Mouse (Mus musculus): ENCODE results near the gene Cd5. TPM values are rescaled to one million over a fixed set of nuclear protein-coding genes. Genes with fewer than 3 reads are reported as not detected.

The Cd5 gene
- polyA plus RNA-seq, 1 experiment, result 2.6 TPM

DNA sequence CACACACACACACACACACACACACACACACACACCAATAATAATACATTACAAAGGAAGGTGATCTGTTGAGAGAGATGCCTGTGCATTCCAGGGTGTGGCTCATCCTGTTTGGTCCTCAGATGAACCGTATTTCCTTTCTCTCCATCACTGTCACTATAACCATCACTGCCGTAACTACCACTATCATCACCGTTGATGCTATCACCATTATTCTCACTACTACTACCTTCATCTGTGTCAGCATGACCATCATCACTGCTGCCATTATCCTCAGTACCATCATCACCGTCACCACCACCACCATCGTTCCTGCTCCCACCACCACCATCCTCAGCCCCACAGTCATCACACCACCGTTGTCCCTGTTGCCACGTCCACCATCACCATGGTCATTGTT lies 6.8 kb downstream of the Cd5 start:
- WGBS, result 88% methylated on average over 7 of the region's 7 CpGs
- H3K4me1 ChIP-seq (ENCODE audit: control insufficient read depth, insufficient read depth, insufficient read length, low read length), result no peaks in the 10 kb centered on the region
- no peak overlapping the region for H3K27ac ChIP-seq (ENCODE audit: insufficient read depth, low read depth, low read length)
- no peak for TF ChIP-seq CTCF (IDR thresholded peaks at IDR 0.05; ENCODE audit: extremely low read depth, insufficient read length, insufficient replicate concordance, low read depth, low read length)
- TF ChIP-seq POLR2A (IDR thresholded peaks at IDR 0.05; ENCODE audit: low read depth, low read length), result no peak
- no peaks in the 10 kb centered on the region for H3K36me3 ChIP-seq (ENCODE audit: control insufficient read depth, insufficient read depth, low read length)
- H3K27me3 ChIP-seq (ENCODE audit: control insufficient read depth, insufficient read depth, low read length), result no peaks in the 10 kb centered on the region
- H3K4me3 ChIP-seq (ENCODE audit: low read depth, low read length), result no peak overlapping the region

GRCm38 (mm10) chr19:10730469-10730868 lies 8.3 kb downstream of the Cd5 start:
- Histone ChIP-seq H3K4me3 (ENCODE audit: low read depth, low read length) (no peak overlapping the region), H3K4me1 (ENCODE audit: control insufficient read depth, insufficient read depth, insufficient read length, low read length) (no peaks in the 10 kb centered on the region), H3K27me3 (ENCODE audit: control insufficient read depth, insufficient read depth, low read length) (no peaks in the 10 kb centered on the region), H3K36me3 (ENCODE audit: control insufficient read depth, insufficient read depth, low read length) (no peaks in the 10 kb centered on the region), H3K27ac (ENCODE audit: insufficient read depth, low read depth, low read length) (no peak overlapping the region)
- 53% methylated on average over 5 of the region's 5 CpGs for WGBS
- TF ChIP-seq CTCF (IDR thresholded peaks at IDR 0.05; ENCODE audit: extremely low read depth, insufficient read length, insufficient replicate concordance, low read depth, low read length) (no peak), POLR2A (IDR thresholded peaks at IDR 0.05; ENCODE audit: low read depth, low read length) (no peak)

GRCm38 (mm10) chr19:10729889-10730288 lies 8.9 kb downstream of the Cd5 start:
- no peak overlapping the region for H3K4me3 ChIP-seq (ENCODE audit: low read depth, low read length)
- H3K27ac ChIP-seq (ENCODE audit: insufficient read depth, low read depth, low read length), result no peak overlapping the region
- TF ChIP-seq POLR2A (IDR thresholded peaks at IDR 0.05; ENCODE audit: low read depth, low read length) (no peak), CTCF (IDR thresholded peaks at IDR 0.05; ENCODE audit: extremely low read depth, insufficient read length, insufficient replicate concordance, low read depth, low read length) (no peak)
- H3K4me1 ChIP-seq (ENCODE audit: control insufficient read depth, insufficient read depth, insufficient read length, low read length), result no peaks in the 10 kb centered on the region
- WGBS, result 81% methylated on average over 10 of the region's 10 CpGs
- no peaks in the 10 kb centered on the region for H3K36me3 ChIP-seq (ENCODE audit: control insufficient read depth, insufficient read depth, low read length)
- no peaks in the 10 kb centered on the region for H3K27me3 ChIP-seq (ENCODE audit: control insufficient read depth, insufficient read depth, low read length)

- TF ChIP-seq POLR2A (IDR thresholded peaks at IDR 0.05; ENCODE audit: low read depth, low read length), result no peak
- TF ChIP-seq CTCF (IDR thresholded peaks at IDR 0.05; ENCODE audit: extremely low read depth, insufficient read length, insufficient replicate concordance, low read depth, low read length), result no peak
- Histone ChIP-seq H3K27ac (ENCODE audit: insufficient read depth, low read depth, low read length) (no peak overlapping the region), H3K4me3 (ENCODE audit: low read depth, low read length) (no peak overlapping the region), H3K36me3 (ENCODE audit: control insufficient read depth, insufficient read depth, low read length) (no peaks in the 10 kb centered on the region), H3K27me3 (ENCODE audit: control insufficient read depth, insufficient read depth, low read length) (no peaks in the 10 kb centered on the region), H3K4me1 (ENCODE audit: control insufficient read depth, insufficient read depth, insufficient read length, low read length) (no peaks in the 10 kb centered on the region)
- 72% methylated on average over 13 of the region's 13 CpGs for WGBS
Measured at GRCm38 (mm10) chr19:10724629-10725363, 14.0 kb downstream of the Cd5 start.

DNA sequence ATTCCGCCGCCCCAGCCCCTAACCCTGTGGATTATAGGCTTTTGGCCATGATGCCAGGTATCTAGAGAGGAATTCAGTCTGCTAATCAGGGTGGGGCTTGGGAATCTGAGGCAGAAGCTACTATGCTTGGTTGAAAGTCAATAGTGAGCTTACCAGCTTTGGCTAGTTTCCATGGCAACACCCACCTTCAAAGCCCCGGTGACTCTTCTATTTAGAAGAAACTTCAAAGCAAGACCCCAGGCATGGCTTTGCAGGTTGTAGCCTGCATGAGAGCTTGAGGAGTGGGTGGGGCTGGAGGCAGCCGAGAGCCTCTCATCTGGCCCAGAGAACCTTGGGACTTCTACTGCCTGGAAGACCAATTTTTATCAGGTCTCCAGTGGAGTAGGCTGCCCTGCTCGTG lies 15.2 kb downstream of the Cd5 start:
- H3K27ac ChIP-seq (ENCODE audit: insufficient read depth, low read depth, low read length), result no peak overlapping the region
- H3K4me1 ChIP-seq (ENCODE audit: control insufficient read depth, insufficient read depth, insufficient read length, low read length), result no peaks in the 10 kb centered on the region
- no peaks in the 10 kb centered on the region for H3K36me3 ChIP-seq (ENCODE audit: control insufficient read depth, insufficient read depth, low read length)
- no peak for TF ChIP-seq CTCF (IDR thresholded peaks at IDR 0.05; ENCODE audit: extremely low read depth, insufficient read length, insufficient replicate concordance, low read depth, low read length)
- no peak for TF ChIP-seq POLR2A (IDR thresholded peaks at IDR 0.05; ENCODE audit: low read depth, low read length)
- H3K4me3 ChIP-seq (ENCODE audit: low read depth, low read length), result no peak overlapping the region
- 34% methylated on average over 5 of the region's 5 CpGs for WGBS
- no peaks in the 10 kb centered on the region for H3K27me3 ChIP-seq (ENCODE audit: control insufficient read depth, insufficient read depth, low read length)

DNA sequence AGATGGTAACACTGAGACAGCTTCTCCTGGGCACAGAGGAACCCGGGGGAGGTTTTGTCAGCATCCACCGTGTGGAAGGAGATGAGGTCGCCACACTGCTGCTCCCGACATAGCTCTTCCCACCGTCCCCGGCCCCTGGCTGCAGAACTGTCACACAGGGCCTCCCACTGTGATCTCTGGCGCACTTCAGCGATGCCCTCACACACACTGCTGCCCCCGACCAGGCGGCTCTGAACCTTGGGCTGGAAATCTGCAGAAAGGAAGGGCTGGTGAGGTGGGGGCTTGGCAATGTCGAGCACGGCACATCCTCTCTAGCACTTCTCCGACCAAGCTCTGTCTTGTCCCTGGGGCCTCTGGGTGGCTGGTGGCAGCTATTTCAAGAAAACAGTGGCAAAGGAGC lies 15.7 kb downstream of the Cd5 start:
- Histone ChIP-seq H3K27me3 (ENCODE audit: control insufficient read depth, insufficient read depth, low read length) (no peaks in the 10 kb centered on the region), H3K4me1 (ENCODE audit: control insufficient read depth, insufficient read depth, insufficient read length, low read length) (no peaks in the 10 kb centered on the region), H3K4me3 (ENCODE audit: low read depth, low read length) (no peak overlapping the region), H3K27ac (ENCODE audit: insufficient read depth, low read depth, low read length) (no peak overlapping the region), H3K36me3 (ENCODE audit: control insufficient read depth, insufficient read depth, low read length) (no peaks in the 10 kb centered on the region)
- WGBS, result 30% methylated on average over 13 of the region's 13 CpGs
- no peak for TF ChIP-seq POLR2A (IDR thresholded peaks at IDR 0.05; ENCODE audit: low read depth, low read length)
- TF ChIP-seq CTCF (IDR thresholded peaks at IDR 0.05; ENCODE audit: extremely low read depth, insufficient read length, insufficient replicate concordance, low read depth, low read length), result no peak

DNA sequence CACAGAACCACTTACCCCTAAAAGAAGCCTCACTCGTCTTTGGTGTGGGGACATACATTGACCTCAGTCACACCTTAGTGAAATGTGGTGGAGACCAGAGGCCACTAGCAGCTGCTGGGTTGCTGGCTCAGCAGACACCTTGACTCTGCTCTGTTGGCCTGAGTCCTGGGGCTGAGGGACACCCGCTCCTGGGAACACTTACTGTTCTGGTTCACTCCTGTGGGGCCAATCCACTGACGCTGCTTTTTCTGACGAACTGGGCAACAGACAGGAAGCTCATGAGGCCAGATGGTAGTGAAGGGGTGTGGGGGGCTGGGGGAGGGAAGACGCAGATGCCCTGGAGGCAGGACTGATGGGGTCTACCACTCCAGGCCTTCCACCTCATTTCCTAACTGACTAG lies 17.7 kb downstream of the Cd5 start:
- 60% methylated on average over 5 of the region's 5 CpGs for WGBS
- no peaks in the 10 kb centered on the region for H3K36me3 ChIP-seq (ENCODE audit: control insufficient read depth, insufficient read depth, low read length)
- no peaks in the 10 kb centered on the region for H3K27me3 ChIP-seq (ENCODE audit: control insufficient read depth, insufficient read depth, low read length)
- H3K4me1 ChIP-seq (ENCODE audit: control insufficient read depth, insufficient read depth, insufficient read length, low read length), result no peaks in the 10 kb centered on the region
- H3K4me3 ChIP-seq (ENCODE audit: low read depth, low read length), result no peak overlapping the region
- no peak overlapping the region for H3K27ac ChIP-seq (ENCODE audit: insufficient read depth, low read depth, low read length)
- no peak for TF ChIP-seq CTCF (IDR thresholded peaks at IDR 0.05; ENCODE audit: extremely low read depth, insufficient read length, insufficient replicate concordance, low read depth, low read length)
- TF ChIP-seq POLR2A (IDR thresholded peaks at IDR 0.05; ENCODE audit: low read depth, low read length), result no peak
